Mouse (Mus musculus): ENCODE measurements around the gene Ttc39a. TPM values are rescaled to one million over a fixed set of nuclear protein-coding genes. Genes with fewer than 3 reads are reported as not detected.

Gene Ttc39a
- polyA plus RNA-seq, 1 experiment = 5.5 TPM

DNA sequence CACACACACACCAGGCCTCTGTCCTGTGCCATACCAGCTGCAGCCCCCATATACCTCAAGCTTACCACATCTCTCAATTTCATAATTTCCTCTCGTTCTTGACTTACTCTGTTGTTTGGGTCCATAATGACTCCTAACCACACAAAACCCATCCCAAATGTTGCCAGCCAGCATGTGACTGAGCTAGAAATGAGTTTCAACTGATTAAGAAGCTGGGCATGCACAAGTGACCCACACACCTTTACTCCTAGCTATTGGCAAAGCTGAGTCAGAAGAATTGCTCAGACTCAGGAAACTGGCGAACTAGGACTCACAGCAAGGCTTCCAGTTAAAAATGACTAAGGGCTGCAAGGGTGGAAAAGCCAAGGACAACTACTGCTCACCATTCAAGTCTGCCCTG, 75.0 kb downstream of the Ttc39a start:
- TF ChIP-seq POLR2A (IDR thresholded peaks at IDR 0.05; ENCODE audit: low read depth, low read length) = no peak
- no peak for TF ChIP-seq CTCF (IDR thresholded peaks at IDR 0.05; ENCODE audit: extremely low read depth, insufficient read depth, insufficient read length, insufficient replicate concordance)
- Histone ChIP-seq H3K4me3 (ENCODE audit: extremely low read depth, insufficient read depth, insufficient read length) (no peak overlapping the region), H3K36me3 (ENCODE audit: control insufficient read depth, insufficient read depth, low read length) (no peaks in the 10 kb centered on the region), H3K27me3 (ENCODE audit: control insufficient read depth, insufficient read depth, low read length) (peaks cover 1% of the 10 kb centered on the region; the same call in 1 of the 2 replicates), H3K4me1 (ENCODE audit: control insufficient read depth, insufficient read depth, insufficient read length) (no peaks in the 10 kb centered on the region), H3K27ac (ENCODE audit: insufficient read depth, low read length) (no peak overlapping the region)
- 71% methylated on average over 2 of the region's 2 CpGs for WGBS
- no peak for DNase-seq (ENCODE audit: low read depth in 1 of 2, low spot score in 2 of 2)

DNA sequence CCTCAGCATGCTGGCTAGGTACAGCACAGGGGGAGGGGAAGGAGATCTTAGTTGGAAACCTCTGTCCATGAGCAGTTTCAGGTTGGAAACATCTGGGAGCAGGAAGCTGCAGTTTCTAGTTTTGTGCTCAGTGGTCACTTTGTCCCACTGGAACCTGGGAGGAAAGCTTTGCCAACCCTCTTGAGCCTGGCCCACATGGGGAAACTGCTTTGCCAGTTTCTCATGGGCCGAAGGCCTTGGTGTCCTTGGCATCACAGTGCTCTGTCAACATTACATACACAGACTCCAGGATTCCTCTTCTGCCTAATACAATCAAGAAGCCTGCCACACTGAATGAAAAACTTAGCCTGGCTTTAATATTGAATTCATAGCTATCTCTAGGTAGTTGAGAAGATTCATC, 76.3 kb downstream of the Ttc39a start:
- no peak overlapping the region for H3K4me3 ChIP-seq (ENCODE audit: extremely low read depth, insufficient read depth, insufficient read length)
- DNase-seq (ENCODE audit: low read depth in 1 of 2, low spot score in 2 of 2) = no peak
- WGBS = 87% methylated on average over 1 of the region's 1 CpGs
- no peaks in the 10 kb centered on the region for H3K36me3 ChIP-seq (ENCODE audit: control insufficient read depth, insufficient read depth, low read length)
- H3K27ac ChIP-seq (ENCODE audit: insufficient read depth, low read length) = no peak overlapping the region
- TF ChIP-seq CTCF (IDR thresholded peaks at IDR 0.05; ENCODE audit: extremely low read depth, insufficient read depth, insufficient read length, insufficient replicate concordance) = no peak
- TF ChIP-seq POLR2A (IDR thresholded peaks at IDR 0.05; ENCODE audit: low read depth, low read length) = no peak
- no peaks in the 10 kb centered on the region for H3K4me1 ChIP-seq (ENCODE audit: control insufficient read depth, insufficient read depth, insufficient read length)
- H3K27me3 ChIP-seq (ENCODE audit: control insufficient read depth, insufficient read depth, low read length) = no peaks in the 10 kb centered on the region

DNA sequence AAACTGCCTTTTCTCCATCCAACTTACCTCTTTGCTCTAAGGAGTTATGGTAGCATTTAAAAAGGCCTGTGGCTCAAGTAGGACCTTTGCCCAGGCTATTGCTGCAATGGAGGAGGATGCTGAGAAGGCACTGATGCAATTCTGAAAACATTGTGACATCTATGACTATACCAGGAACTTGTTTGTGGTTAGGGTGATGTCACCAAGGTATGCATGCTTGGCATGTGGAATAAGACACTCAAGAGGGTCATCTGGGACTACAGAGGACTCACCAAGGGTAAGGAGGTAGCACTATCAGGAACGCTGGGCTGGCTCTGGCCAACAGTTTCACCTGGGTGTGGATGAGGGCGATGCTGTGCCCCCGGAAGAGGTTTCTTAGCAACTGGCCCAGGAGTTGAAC, 78.2 kb downstream of the Ttc39a start, which contains the start of gene Rnf11:
Rnf11 (minus strand) TSS at position 108 of the 400 bp plus-strand sequence.
- no peak within 1 kb of the TSS for H3K4me3 ChIP-seq (ENCODE audit: extremely low read depth, insufficient read depth, insufficient read length)
- DNase-seq (ENCODE audit: low read depth in 1 of 2, low spot score in 2 of 2) = no peak
- no peak for TF ChIP-seq CTCF (IDR thresholded peaks at IDR 0.05; ENCODE audit: extremely low read depth, insufficient read depth, insufficient read length, insufficient replicate concordance)
- TF ChIP-seq POLR2A (IDR thresholded peaks at IDR 0.05; ENCODE audit: low read depth, low read length) = no peak
- no peak within 1 kb of the TSS for H3K27ac ChIP-seq (ENCODE audit: insufficient read depth, low read length)
- H3K27me3 ChIP-seq (ENCODE audit: control insufficient read depth, insufficient read depth, low read length) = no peaks in the 10 kb centered on the region; the same call in 1 of the 2 replicates
- WGBS = 85% methylated on average over 3 of the region's 3 CpGs
- H3K36me3 ChIP-seq (ENCODE audit: control insufficient read depth, insufficient read depth, low read length) = no peaks in the 10 kb centered on the region
- H3K4me1 ChIP-seq (ENCODE audit: control insufficient read depth, insufficient read depth, insufficient read length) = no peaks in the 10 kb centered on the region

DNA sequence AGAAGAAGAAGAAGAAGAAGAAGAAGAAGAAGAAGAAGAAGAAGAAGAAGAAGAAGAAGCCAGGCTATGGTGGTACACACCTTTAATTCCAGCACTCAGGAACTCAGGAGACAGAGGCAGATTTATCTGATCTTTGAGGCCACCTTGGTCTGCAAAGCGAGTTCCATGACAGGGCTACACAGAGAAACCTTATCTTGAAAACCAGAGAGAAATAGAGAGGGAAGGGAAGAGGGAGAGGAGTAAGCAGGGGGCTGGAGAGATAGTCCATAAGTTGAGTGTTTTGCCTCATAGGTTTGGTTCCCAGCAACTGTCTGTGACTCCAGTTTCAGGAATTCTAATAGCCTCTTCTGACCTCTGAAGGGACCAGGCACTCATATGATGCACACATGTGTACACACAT, 82.4 kb downstream of the Ttc39a start:
- Histone ChIP-seq H3K4me1 (ENCODE audit: control insufficient read depth, insufficient read depth, insufficient read length) (no peaks in the 10 kb centered on the region), H3K36me3 (ENCODE audit: control insufficient read depth, insufficient read depth, low read length) (no peaks in the 10 kb centered on the region), H3K27ac (ENCODE audit: insufficient read depth, low read length) (no peak overlapping the region), H3K27me3 (ENCODE audit: control insufficient read depth, insufficient read depth, low read length) (no peaks in the 10 kb centered on the region; the same call in 1 of the 2 replicates), H3K4me3 (ENCODE audit: extremely low read depth, insufficient read depth, insufficient read length) (no peak overlapping the region)
- TF ChIP-seq CTCF (IDR thresholded peaks at IDR 0.05; ENCODE audit: extremely low read depth, insufficient read depth, insufficient read length, insufficient replicate concordance) = no peak
- TF ChIP-seq POLR2A (IDR thresholded peaks at IDR 0.05; ENCODE audit: low read depth, low read length) = no peak
- DNase-seq (ENCODE audit: low read depth in 1 of 2, low spot score in 2 of 2) = no peak
- 71% methylated on average over 1 of the region's 1 CpGs for WGBS

DNA sequence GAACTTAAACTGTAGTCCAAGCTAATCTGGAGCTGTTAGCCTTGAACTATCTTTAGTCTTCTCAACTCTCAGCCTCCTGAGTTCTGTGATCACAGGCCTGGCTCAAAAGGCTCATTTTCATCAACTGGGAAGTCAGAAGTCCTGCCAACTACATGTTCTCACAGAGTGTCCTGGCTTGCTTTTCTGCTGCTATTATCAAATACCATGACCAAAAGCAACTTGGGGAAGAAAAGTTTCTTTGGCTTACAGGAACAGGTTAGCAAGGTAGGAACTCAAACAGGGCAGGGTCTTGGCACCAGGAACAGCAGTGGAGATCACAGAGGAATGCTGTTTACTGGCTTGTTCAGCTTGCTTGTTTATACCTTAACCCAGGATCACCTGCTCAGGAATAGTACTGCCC, 87.2 kb downstream of the Ttc39a start:
- no peaks in the 10 kb centered on the region for H3K4me1 ChIP-seq (ENCODE audit: control insufficient read depth, insufficient read depth, insufficient read length)
- TF ChIP-seq CTCF (IDR thresholded peaks at IDR 0.05; ENCODE audit: extremely low read depth, insufficient read depth, insufficient read length, insufficient replicate concordance) = no peak
- no peak for TF ChIP-seq POLR2A (IDR thresholded peaks at IDR 0.05; ENCODE audit: low read depth, low read length)

More for the DNA sequence above, 87.2 kb downstream of the Ttc39a start:
- Histone ChIP-seq H3K27me3 (ENCODE audit: control insufficient read depth, insufficient read depth, low read length) (no peaks in the 10 kb centered on the region), H3K4me3 (ENCODE audit: extremely low read depth, insufficient read depth, insufficient read length) (no peak overlapping the region), H3K27ac (ENCODE audit: insufficient read depth, low read length) (no peak overlapping the region), H3K36me3 (ENCODE audit: control insufficient read depth, insufficient read depth, low read length) (no peaks in the 10 kb centered on the region)
- DNase-seq (ENCODE audit: low read depth in 1 of 2, low spot score in 2 of 2) = no peak

Other genes starting within 250 kb of the Ttc39a start
- gene Osbpl9, start 204.4 kb upstream of the Ttc39a start, polyA plus RNA-seq (2012; rRNA removed) = 63.5 and 67.8 TPM in 2 replicates
- not detected in 2 replicates for gene Calr4, start 172.1 kb upstream of the Ttc39a start, polyA plus RNA-seq (2012; rRNA removed)
- 5.9 and 6.5 TPM in 2 replicates for gene Eps15, start 126.4 kb upstream of the Ttc39a start, polyA plus RNA-seq (2012; rRNA removed)
- gene Rnf11, start 78.1 kb downstream of the Ttc39a start, polyA plus RNA-seq (2012; rRNA removed) = 26.3 and 27.2 TPM in 2 replicates
- gene 4930522H14Rik, start 124.7 kb downstream of the Ttc39a start, polyA plus RNA-seq (2012; rRNA removed) = not detected in 2 replicates